Mouse (Mus musculus): Measurements from ENCODE around the gene Gm37419.

Gene Gm37419

DNA sequence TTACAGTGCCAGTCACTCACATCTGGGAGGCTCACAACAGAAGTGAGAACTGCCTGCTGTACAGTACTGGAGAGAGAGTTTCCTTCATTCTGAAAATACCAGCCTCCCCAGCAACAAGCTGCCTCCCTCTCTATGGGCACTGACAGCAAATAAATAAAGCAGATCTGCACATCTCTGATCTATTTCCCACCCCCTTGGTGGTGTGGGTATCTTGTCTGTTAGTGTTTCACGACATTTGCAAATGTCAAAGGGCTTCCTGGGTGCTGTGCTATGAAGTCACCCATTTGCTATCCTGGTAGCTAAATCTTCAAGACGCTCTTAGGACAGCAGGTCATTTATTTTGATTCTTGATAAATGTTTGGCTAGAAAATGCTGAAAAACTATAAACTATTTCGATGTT lies 8.9 kb downstream of the Gm37419 start:
- no peak for DNase-seq

GRCm38 (mm10) chr16:23997912-23998311 lies 9.6 kb downstream of the Gm37419 start:
- no peak for DNase-seq

DNA sequence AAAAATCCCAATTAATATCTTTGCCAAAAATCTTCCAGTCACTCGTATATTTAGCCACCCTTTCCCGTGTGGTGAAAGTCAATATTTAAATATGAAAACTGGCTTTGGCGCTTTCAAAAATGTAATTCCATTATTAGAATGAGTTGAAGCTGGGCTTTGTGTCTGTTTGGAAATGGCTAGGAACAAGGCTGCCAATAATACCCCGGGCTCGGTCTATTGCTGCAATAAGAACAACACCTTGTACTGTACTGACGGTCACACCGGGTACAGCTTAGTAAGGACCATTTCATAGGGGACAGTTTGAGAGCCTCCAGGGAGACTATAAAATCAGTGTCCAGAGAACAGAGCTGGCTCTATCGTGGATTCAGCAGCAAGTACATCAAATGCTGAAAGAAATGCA lies 17.6 kb downstream of the Gm37419 start:
- no peak for DNase-seq

- DNase-seq = no peak
Observed at GRCm38 (mm10) chr16:24009891-24010290, 21.6 kb downstream of the Gm37419 start.

DNA sequence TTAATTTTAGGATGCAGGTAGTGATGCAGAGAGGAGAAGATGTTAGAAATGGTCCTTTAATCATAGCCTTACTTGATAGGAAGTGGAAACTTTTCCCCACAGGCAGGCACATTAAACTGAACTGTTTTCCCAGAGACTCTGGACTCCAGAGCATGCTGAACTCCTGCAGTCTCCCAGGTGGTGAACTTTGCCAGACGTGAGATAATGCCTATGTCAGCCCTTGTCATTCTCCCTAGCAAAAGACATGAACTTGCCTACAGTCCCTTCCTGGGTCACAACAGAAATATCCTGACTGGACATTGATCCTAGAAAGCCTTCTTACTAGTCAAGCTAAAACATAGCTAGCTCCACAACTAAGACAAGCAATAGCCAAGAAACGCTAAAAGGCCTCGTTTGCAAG lies 23.0 kb downstream of the Gm37419 start:
- no peak for DNase-seq

- no peak for DNase-seq
Observed at GRCm38 (mm10) chr16:24012066-24012465, 23.8 kb downstream of the Gm37419 start.

- no peak for DNase-seq
Observed at GRCm38 (mm10) chr16:24014378-24014777, 26.1 kb downstream of the Gm37419 start.

GRCm38 (mm10) chr16:24016273-24016672 lies 28.0 kb downstream of the Gm37419 start:
- no peak for DNase-seq

DNA sequence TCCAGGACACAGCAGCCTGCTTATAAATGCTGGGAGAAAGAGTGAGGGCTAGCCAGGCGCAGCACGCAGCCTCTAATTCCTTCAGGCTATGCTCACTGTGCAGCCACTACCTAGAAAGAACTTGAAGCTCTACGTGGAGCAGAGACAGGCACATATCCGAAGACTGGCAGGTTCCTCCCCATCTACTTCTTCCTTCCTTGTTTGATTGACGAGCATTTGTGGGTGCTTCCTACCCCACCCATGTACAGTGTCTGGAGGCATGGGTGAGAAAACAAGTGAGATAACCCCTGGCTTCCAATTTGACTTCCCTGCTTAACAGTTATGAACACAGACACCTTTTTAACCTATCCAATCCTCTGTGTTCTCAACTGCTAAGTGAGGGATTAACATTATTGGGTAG lies 28.5 kb downstream of the Gm37419 start:
- DNase-seq = no peak

GRCm38 (mm10) chr16:24021722-24022121 lies 33.4 kb downstream of the Gm37419 start:
- no peak for DNase-seq

DNA sequence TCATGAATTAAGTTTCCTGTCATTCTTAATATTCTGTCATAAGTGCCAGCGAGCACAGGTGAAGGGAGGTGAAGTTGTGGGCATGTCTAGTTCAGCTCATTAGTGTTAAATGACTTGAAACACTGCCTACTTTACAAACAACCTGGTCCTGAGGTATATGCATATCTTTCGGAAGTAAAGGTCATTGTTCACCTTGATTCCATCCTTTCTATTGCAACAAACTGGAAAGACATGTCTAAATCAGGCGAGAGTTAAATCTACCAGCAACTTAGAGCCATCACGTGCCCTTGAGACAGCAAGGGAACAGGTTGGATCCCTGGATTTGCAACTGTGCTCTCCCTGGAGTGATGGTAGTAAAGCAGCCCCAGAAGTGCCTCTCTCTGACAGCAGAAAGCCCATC lies 34.3 kb downstream of the Gm37419 start:
- DNase-seq = no peak

- no peak for DNase-seq
Observed at GRCm38 (mm10) chr16:24025442-24025841, 37.2 kb downstream of the Gm37419 start.

DNA sequence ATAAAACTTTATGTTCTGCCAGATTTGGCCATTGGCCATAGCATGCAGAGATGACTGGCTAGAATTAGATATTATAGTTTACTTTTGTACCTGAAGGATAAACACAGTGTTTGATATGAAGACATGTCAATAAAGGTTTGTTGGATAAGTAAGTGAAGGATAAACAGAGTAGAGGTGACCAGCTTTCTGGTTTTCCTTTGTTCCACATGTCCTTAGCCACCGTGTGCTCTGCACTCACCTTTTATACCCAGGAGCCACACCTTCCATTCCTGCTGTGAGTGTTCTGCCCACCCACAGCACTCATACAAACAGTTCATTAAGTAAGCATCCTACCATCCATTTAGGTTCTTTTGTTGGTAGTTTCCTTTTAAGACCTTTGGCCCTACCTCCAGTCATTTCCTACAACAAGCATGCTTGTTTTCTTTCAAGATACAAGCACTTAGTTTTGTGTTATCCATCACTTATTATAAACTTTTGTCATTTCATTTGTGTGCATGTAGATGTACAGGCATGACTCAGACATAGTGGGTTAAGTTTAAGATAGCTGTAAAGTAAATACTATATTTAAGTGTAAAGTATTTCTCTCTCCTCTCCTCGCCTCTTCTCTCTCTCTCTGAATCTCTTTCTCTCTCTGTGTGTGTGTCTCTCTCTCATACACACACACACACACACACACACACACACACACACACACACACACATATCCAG lies 41.8 kb downstream of the Gm37419 start:
- no peak for DNase-seq

GRCm38 (mm10) chr16:24033259-24033658 lies 45.0 kb downstream of the Gm37419 start:
- DNase-seq = no peak

DNA sequence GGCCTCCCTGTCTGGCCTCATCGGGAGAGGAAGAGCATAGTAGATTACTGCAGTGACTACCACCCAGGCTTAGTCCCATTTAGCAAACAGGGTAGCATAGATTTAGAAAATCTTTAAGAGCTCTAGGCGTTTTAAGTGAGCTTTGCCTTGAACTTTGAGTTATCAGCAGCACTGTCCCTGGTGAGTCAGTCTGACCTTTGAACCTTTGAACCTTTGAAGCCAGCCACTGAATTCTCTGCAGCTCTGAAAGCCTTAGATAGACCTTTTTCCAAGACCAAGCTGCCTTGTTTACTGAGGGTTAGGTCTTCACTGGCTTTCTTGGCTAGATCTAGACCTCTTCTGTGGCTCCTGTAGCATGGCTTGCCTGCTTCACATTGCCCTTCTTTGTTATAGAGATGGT lies 46.2 kb downstream of the Gm37419 start:
- no peak for DNase-seq

- no peak for DNase-seq
Observed at GRCm38 (mm10) chr16:24035767-24036166, 47.5 kb downstream of the Gm37419 start.

DNA sequence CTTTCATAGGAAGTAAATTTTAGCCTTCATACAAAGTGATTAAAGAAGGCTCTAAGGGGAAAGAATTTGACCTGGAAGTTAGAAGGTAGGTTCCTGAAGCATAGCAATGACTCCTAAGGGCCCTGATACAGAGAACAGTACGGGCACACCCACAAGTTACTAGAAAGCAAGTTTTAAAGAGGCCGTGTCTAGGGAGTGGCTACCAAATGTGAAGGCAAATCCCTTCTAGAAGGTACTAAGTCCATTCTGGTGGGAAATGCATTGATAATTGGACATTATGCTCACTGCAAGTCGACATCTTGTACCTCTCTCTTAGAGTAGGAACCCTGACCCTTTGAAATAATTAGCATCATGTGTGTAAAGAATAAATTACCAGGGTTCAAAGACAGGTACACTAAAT lies 48.1 kb downstream of the Gm37419 start:
- DNase-seq = no peak

Data from cerebellum, postnatal 25 days (tissue).